Mouse (Mus musculus): ENCODE results near the gene Ly6f. TPM values are rescaled to one million over a fixed set of nuclear protein-coding genes. Genes with fewer than 3 reads are reported as not detected.

The Ly6f gene
- total RNA-seq, 2 experiments from 2014 or later: not detected

DNA sequence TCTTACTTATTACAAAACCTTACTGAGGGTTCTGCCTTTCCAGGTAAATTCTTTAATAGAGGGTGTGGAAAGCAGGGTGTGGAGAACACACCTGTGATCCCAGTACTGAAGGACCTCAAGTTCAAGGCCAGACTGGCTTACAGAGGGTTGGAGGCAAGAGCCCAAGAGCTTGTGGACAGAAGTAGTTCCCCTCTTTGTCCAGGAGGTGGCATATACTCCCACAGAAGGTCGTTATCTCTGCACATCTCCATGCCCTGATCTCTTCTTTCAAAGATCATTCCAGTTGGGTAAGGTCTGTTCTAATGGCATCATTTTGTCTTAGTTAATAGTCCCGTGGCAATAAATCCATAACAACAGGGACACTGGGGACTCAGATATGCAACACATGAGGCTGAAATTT, 49.0 kb downstream of the Ly6f start:
- no peak for DNase-seq
- intact Hi-C loops (cut with DNase I): no loop called here

DNA sequence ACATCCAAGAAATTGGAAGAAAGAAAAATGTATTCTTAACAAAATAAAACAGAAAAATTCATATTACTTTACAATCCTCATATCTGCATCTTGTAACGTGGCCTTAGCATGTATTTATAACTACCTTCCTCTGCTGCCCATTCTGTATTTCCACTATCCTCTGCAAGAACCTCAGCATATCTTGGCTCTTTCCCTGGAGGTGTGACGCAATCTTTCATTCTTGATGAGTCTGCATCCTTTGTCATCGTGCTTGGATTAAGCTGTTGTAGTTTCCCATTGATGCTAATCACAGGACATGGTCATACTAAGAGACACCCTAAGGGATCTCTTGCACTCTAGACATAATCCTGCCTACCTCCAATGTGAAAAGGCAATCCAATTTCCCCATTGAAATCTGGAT, 50.4 kb downstream of the Ly6f start:
- DNase-seq: no peak
- intact Hi-C loops (cut with DNase I): no loop called here

DNA sequence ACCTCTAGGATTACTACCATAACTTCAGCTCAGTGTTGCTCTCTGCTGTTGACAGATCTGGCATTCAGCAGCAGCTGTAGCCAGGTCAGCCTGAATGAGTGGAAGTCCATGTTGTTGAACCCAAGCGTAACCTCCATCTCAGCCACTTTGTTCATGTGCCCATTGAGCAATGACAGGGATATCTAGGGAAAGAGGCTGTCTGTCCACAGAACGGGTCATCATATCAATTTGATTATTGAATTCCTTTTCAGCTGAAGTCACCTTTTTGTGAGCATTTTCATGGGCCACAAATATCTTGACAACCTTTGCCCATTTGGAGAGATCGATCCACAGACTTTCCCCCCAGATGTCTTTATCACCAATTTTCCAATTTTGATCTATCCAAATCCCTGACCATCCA, 51.9 kb downstream of the Ly6f start:
- DNase-seq: no peak
- intact Hi-C loops (cut with DNase I): no loop called here

Other genes with a start within 250 kb of the Ly6f start
- 100 to 1,000 TPM; 213 to 370 TPM for gene Ly6c1, start 219.6 kb upstream of the Ly6f start, total RNA-seq (2021)
- gene Ly6c2, start 156.5 kb upstream of the Ly6f start, total RNA-seq (2021): 10 to 100 TPM in 1 of 2 experiments, 1 to 10 TPM in 1; 4.9 to 15.7 TPM
- not detected for gene Ly6g, start 113.2 kb upstream of the Ly6f start, total RNA-seq (2021)
- not detected for gene BC025446, start 52.0 kb upstream of the Ly6f start, total RNA-seq (2021)